Mouse (Mus musculus): ENCODE measurements around the gene Vmn2r16.

Gene Vmn2r16

DNA sequence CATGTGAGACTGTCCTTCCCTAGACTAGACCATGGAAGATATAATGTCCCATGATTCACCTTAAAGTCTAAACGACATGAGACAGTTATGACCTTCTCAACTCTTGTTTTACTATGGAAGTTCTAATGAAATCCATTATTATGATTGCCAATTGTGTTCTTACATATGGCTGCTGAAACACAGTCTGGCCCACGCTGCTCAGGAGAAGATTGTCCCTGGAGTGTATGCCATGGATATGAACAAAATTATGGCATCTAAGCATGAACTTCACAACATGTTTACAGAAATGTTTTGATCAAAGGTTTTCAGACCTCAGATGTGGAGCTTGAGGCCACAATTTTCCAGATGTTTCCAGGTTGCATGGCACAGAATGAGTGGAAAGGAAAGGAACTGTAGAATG is at the start of gene Vmn2r16:
Gene Vmn2r16, plus strand, starts transcription at position 301 of the 400 bp plus-strand sequence.
- ATAC-seq (ENCODE audit: insufficient number of reproducible peaks, low FRiP score, low TSS enrichment) = no peak

- no peak for ATAC-seq (ENCODE audit: insufficient number of reproducible peaks, low FRiP score, low TSS enrichment)
These were observed 35.3 kb upstream of the Vmn2r16 start for GRCm38 (mm10) chr5:109294655-109295054.

DNA sequence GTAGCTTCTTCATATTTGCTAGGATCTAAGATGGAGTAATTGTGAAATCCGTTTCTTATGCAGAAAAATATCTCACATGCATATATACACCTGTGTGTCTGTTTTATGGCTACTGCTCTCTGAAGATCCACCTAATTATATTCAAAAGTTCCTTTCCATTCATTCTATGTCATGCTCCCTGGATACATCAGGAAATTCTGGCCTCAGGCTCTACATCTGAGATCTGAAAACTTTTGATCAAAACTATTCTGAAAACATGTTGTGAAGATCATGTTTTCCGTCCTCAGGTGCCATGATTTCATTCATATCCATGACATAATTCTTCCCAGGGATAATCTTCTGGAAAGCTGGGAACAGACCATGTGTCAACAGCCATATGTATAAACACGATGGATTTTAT is 32.4 kb upstream of the Vmn2r16 start, which contains the start of gene Vmn2r15:
Gene Vmn2r15, minus strand, starts transcription at position 101 of the 400 bp plus-strand sequence.
- no peak for ATAC-seq (ENCODE audit: insufficient number of reproducible peaks, low FRiP score, low TSS enrichment)

DNA sequence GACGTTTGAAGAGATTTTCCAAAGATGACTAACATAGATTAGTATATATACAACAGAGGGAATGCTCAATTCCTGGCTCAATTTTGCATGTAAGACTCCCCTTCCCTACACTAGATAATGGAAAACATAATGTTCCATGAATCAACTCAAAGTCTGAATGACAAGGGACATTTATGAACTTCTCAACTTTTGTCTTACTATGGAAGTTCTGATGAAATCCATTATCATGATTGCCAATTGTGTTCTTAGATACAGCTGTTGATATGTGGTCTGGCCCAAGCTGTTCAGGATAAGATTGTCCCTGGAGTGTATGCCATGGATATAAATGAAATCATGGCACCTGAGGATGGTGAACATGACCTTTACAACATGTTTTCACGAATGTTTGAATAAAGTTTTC is 89.4 kb downstream of the Vmn2r16 start, which contains the start of gene Vmn2r17:
Gene Vmn2r17, plus strand, starts transcription at position 301 of the 400 bp plus-strand sequence.
- no peak for ATAC-seq (ENCODE audit: insufficient number of reproducible peaks, low FRiP score, low TSS enrichment)
